Mouse (Mus musculus) forebrain, embryonic 16.5 days (tissue): ENCODE measurements around the gene Ttc4. TPM values are rescaled to one million over a fixed set of nuclear protein-coding genes. Genes with fewer than 3 reads are reported as not detected.
A peak's percentile ranks its signal among the peaks of the same experiment; 100 is the strongest.

Experiments
- ATAC-seq: fragments of 200-750 bp; cut with Nextera tagmentation; 2 replicates; pipeline ENCODE4 v1.8.0; 2017; ENCODE audit warnings: mild to moderate bottlenecking, moderate library complexity
- H3K27ac ChIP-seq: fragments of 300-500 bp; sonication (generic); 2 replicates; pipeline ENCODE4 v1.5.1; 2014; ENCODE audit warnings: low read length, control low read depth
- H3K27me3 ChIP-seq: fragments of 300-500 bp; sonication (generic); replicated peaks from 2 replicates; pipeline ENCODE4 v1.6.1; 2014; ENCODE audit warnings: low read length; ENCODE audit not compliant: control insufficient read depth, insufficient read depth
- H3K36me3 ChIP-seq: fragments of 300-500 bp; sonication (generic); 2 replicates; pipeline ENCODE4 v1.6.1; 2014; ENCODE audit not compliant: control insufficient read depth, insufficient read depth
- H3K4me1 ChIP-seq: fragments of 300-500 bp; sonication (generic); replicated peaks from 2 replicates; pipeline ENCODE4 v1.6.1; 2014; ENCODE audit warnings: low read length; ENCODE audit not compliant: control insufficient read depth, insufficient read depth
- H3K4me2 ChIP-seq: fragments of 300-500 bp; sonication (generic); 2 replicates; pipeline ENCODE4 v1.6.1; 2014; ENCODE audit warnings: mild to moderate bottlenecking, low read length, control low read depth
- H3K4me3 ChIP-seq: fragments of 300-500 bp; sonication (generic); replicated peaks from 2 replicates; pipeline ENCODE4 v1.5.1; 2014; ENCODE audit warnings: mild to moderate bottlenecking, low read length, control low read depth
- H3K9ac ChIP-seq: fragments of 300-500 bp; sonication (generic); replicated peaks from 2 replicates; pipeline ENCODE4 v1.6.1; 2014; ENCODE audit warnings: low read depth, low read length, control low read depth
- H3K9me3 ChIP-seq: fragments of 300-500 bp; sonication (generic); 2 replicates; pipeline ENCODE4 v1.6.1; 2016; ENCODE audit warnings: low read length; ENCODE audit not compliant: control insufficient read depth
- WGBS: fragments of 180-500 bp; shearing (Covaris S2); extraction: QIAGEN DNeasy Blood & Tissue Kit; methylation state at CpG from one replicate; pipeline ENCODE4 v1.1.7; 2014; 5-methylcytosine and 5-hydroxymethylcytosine counted together
- polyA plus RNA-seq: library from polyadenylated mRNA; unstranded; fragments of >200 nt; fragmentation: Nextera tagmentation; extraction: Ambion mirVana; gene quantifications from 2 replicates; pipeline ENCODE4 v1.2.1, GENCODE M21; 2015

The Ttc4 gene
- polyA plus RNA-seq, 1 experiment from 2014 or later, result 152 TPM

- ATAC-seq, result 0 out of 2 replicates have a peak, but pooled peaks have one; percentile 13
- Histone ChIP-seq H3K27me3 (no peaks in the 10 kb centered on the region), H3K4me3 (no peak overlapping the region), H3K4me2 (no peak overlapping the region), H3K36me3 (no peaks in the 10 kb centered on the region), H3K4me1 (peaks cover 24% of the 10 kb centered on the region), H3K9ac (no peak overlapping the region), H3K9me3 (no peaks in the 10 kb centered on the region), H3K27ac (no peak overlapping the region)
- 18% methylated on average over 9 of the region's 9 CpGs for WGBS
These were observed 21.2 kb upstream of the Ttc4 start for GRCm38 (mm10) chr4:106699989-106700388.

- 86% methylated on average over 15 of the region's 15 CpGs for whole genome bisulfite sequencing
- no peak for ATAC-seq
- Histone ChIP-seq H3K27ac (no peak overlapping the region), H3K9ac (no peak overlapping the region), H3K4me1 (no peaks in the 10 kb centered on the region), H3K27me3 (no peaks in the 10 kb centered on the region), H3K4me2 (no peak overlapping the region), H3K9me3 (no peaks in the 10 kb centered on the region), H3K36me3 (no peaks in the 10 kb centered on the region), H3K4me3 (no peak overlapping the region)
These were observed 15.2 kb upstream of the Ttc4 start for GRCm38 (mm10) chr4:106693841-106694430.

GRCm38 (mm10) chr4:106688636-106689296 is 10.0 kb upstream of the Ttc4 start:
- Histone ChIP-seq H3K27me3 (no peaks in the 10 kb centered on the region), H3K36me3 (no peaks in the 10 kb centered on the region), H3K4me1 (no peaks in the 10 kb centered on the region), H3K9ac (no peak overlapping the region), H3K27ac (no peak overlapping the region), H3K4me3 (no peak overlapping the region), H3K4me2 (no peak overlapping the region), H3K9me3 (no peaks in the 10 kb centered on the region)
- 51% methylated on average over 3 of the region's 3 CpGs for WGBS
- no peak for ATAC-seq

GRCm38 (mm10) chr4:106680955-106681354 is 2.2 kb upstream of the Ttc4 start:
- H3K4me1 ChIP-seq, result peaks cover 8% of the 10 kb centered on the region
- peaks cover 5% of the 10 kb centered on the region for H3K36me3 ChIP-seq
- H3K4me3 ChIP-seq, result no peak overlapping the region
- no peak overlapping the region for H3K9ac ChIP-seq
- no peak overlapping the region for H3K27ac ChIP-seq
- H3K27me3 ChIP-seq, result no peaks in the 10 kb centered on the region
- no peaks in the 10 kb centered on the region for H3K9me3 ChIP-seq
- WGBS, result 57% methylated on average over 2 of the region's 2 CpGs
- H3K4me2 ChIP-seq, result no peak overlapping the region
- ATAC-seq, result no peak

- peaks cover 8% of the 10 kb centered on the region for H3K4me1 ChIP-seq
- no peaks in the 10 kb centered on the region for H3K27me3 ChIP-seq
- peak overlapping the region; percentile 83 for H3K4me3 ChIP-seq
- peak overlapping the region; percentile 86 for H3K4me2 ChIP-seq
- H3K9me3 ChIP-seq, result no peaks in the 10 kb centered on the region
- H3K9ac ChIP-seq, result no peak overlapping the region
- no peak overlapping the region for H3K27ac ChIP-seq
- peak; percentile 26 for ATAC-seq
- 42% methylated on average over 3 of the region's 3 CpGs for WGBS
- peaks cover 8% of the 10 kb centered on the region for H3K36me3 ChIP-seq
These were observed 408 bp upstream of the Ttc4 start for GRCm38 (mm10) chr4:106679152-106679551.

- no peak for ATAC-seq
- Histone ChIP-seq H3K9ac (no peak overlapping the region), H3K27me3 (no peaks in the 10 kb centered on the region), H3K4me3 (no peak overlapping the region), H3K36me3 (peaks cover 8% of the 10 kb centered on the region), H3K9me3 (no peaks in the 10 kb centered on the region), H3K27ac (no peak overlapping the region), H3K4me2 (no peak overlapping the region), H3K4me1 (peaks cover 8% of the 10 kb centered on the region)
- WGBS, result 94% methylated on average over 5 of the region's 5 CpGs
These were observed 2.0 kb downstream of the Ttc4 start for GRCm38 (mm10) chr4:106676749-106677148.

- Histone ChIP-seq H3K4me1 (no peaks in the 10 kb centered on the region), H3K27me3 (no peaks in the 10 kb centered on the region), H3K9me3 (no peaks in the 10 kb centered on the region), H3K36me3 (peaks cover 31% of the 10 kb centered on the region), H3K9ac (no peak overlapping the region), H3K4me2 (no peak overlapping the region), H3K4me3 (no peak overlapping the region), H3K27ac (no peak overlapping the region)
- 96% methylated on average over 2 of the region's 2 CpGs for WGBS
- ATAC-seq, result no peak
These were observed 12.2 kb downstream of the Ttc4 start for GRCm38 (mm10) chr4:106666546-106666945.

GRCm38 (mm10) chr4:106665673-106666072 is 13.1 kb downstream of the Ttc4 start:
- Histone ChIP-seq H3K9me3 (no peaks in the 10 kb centered on the region), H3K36me3 (peaks cover 28% of the 10 kb centered on the region), H3K4me3 (no peak overlapping the region), H3K9ac (no peak overlapping the region), H3K4me1 (no peaks in the 10 kb centered on the region), H3K27ac (no peak overlapping the region), H3K27me3 (no peaks in the 10 kb centered on the region), H3K4me2 (no peak overlapping the region)
- 94% methylated on average over 10 of the region's 10 CpGs for WGBS
- no peak for ATAC-seq

- Histone ChIP-seq H3K4me1 (no peaks in the 10 kb centered on the region), H3K9me3 (no peaks in the 10 kb centered on the region), H3K27ac (no peak overlapping the region), H3K9ac (no peak overlapping the region), H3K4me2 (no peak overlapping the region), H3K27me3 (no peaks in the 10 kb centered on the region), H3K36me3 (peaks cover 25% of the 10 kb centered on the region), H3K4me3 (no peak overlapping the region)
- no peak for ATAC-seq
- WGBS, result 96% methylated on average over 2 of the region's 2 CpGs
These were observed 13.5 kb downstream of the Ttc4 start for GRCm38 (mm10) chr4:106665269-106665668.
